Mouse (Mus musculus) embryonic facial prominence, embryonic 13.5 days (tissue): ENCODE results near the gene Ces2c. TPM values are rescaled to one million over a fixed set of nuclear protein-coding genes. Genes with fewer than 3 reads are reported as not detected.
"Not testable (repeated sequence)": the region's sequence is repeated elsewhere in the genome, so short reads cannot be mapped to it uniquely, and the experiment has no call there.

Experiments used
- ATAC-seq: fragments of 200-750 bp; cut with Nextera tagmentation; 2 replicates; pipeline ENCODE4 v1.8.0; 2017; ENCODE audit warnings: low read depth; ENCODE audit not compliant: insufficient number of reproducible peaks, insufficient read depth, low FRiP score, low TSS enrichment
- H3K27ac ChIP-seq: fragments of 300-500 bp; sonication (generic); 2 replicates; pipeline ENCODE4 v1.5.1; 2015; ENCODE audit warnings: moderate library complexity, mild to moderate bottlenecking, inconsistent platforms
- H3K27me3 ChIP-seq: fragments of 300-500 bp; sonication (generic); 2 replicates; pipeline ENCODE4 v1.6.1; 2015; ENCODE audit warnings: mild to moderate bottlenecking, inconsistent platforms
- H3K36me3 ChIP-seq: fragments of 300-500 bp; sonication (generic); 2 replicates; pipeline ENCODE4 v1.6.1; 2015; ENCODE audit warnings: mild to moderate bottlenecking, inconsistent platforms
- H3K4me1 ChIP-seq: fragments of 300-500 bp; sonication (generic); 2 replicates; pipeline ENCODE4 v1.6.1; 2015; ENCODE audit warnings: inconsistent platforms
- H3K4me2 ChIP-seq: fragments of 300-500 bp; sonication (generic); 2 replicates; pipeline ENCODE4 v1.6.1; 2015; ENCODE audit warnings: moderate library complexity, mild to moderate bottlenecking, inconsistent platforms
- H3K4me3 ChIP-seq: fragments of 300-500 bp; sonication (generic); 2 replicates; pipeline ENCODE4 v1.5.1; 2015; ENCODE audit warnings: mild to moderate bottlenecking, inconsistent platforms
- H3K9ac ChIP-seq: fragments of 300-500 bp; sonication (generic); 2 replicates; pipeline ENCODE4 v1.6.1; 2015; ENCODE audit warnings: mild to moderate bottlenecking, inconsistent platforms
- H3K9me3 ChIP-seq: fragments of 300-500 bp; sonication (generic); 2 replicates; pipeline ENCODE4 v1.6.1; 2016; ENCODE audit warnings: inconsistent platforms
- WGBS: fragments of 180-500 bp; shearing (Covaris S2); methylation state at CpG from one replicate; pipeline ENCODE4 v1.1.7; 2015; ENCODE audit warnings: mixed read lengths; 5-methylcytosine and 5-hydroxymethylcytosine counted together
- polyA plus RNA-seq: library from polyadenylated mRNA; unstranded; fragments of >200 nt; fragmentation: Nextera tagmentation; extraction: Ambion mirVana; gene quantifications from 2 replicates; pipeline ENCODE4 v1.2.1, GENCODE M21; 2015

Ces2c gene
- polyA plus RNA-seq, 1 experiment from 2014 or later: not detected

GRCm38 (mm10) chr8:104868876-104869275 lies 22.0 kb downstream of the Ces2c start:
- not testable (repeated sequence) for H3K4me2 ChIP-seq, H3K36me3 ChIP-seq, H3K27ac ChIP-seq, H3K9ac ChIP-seq, H3K9me3 ChIP-seq, H3K4me1 ChIP-seq, H3K27me3 ChIP-seq, ATAC-seq, H3K4me3 ChIP-seq
- no CpG with 5 or more reads among the region's 2 CpGs for WGBS

DNA sequence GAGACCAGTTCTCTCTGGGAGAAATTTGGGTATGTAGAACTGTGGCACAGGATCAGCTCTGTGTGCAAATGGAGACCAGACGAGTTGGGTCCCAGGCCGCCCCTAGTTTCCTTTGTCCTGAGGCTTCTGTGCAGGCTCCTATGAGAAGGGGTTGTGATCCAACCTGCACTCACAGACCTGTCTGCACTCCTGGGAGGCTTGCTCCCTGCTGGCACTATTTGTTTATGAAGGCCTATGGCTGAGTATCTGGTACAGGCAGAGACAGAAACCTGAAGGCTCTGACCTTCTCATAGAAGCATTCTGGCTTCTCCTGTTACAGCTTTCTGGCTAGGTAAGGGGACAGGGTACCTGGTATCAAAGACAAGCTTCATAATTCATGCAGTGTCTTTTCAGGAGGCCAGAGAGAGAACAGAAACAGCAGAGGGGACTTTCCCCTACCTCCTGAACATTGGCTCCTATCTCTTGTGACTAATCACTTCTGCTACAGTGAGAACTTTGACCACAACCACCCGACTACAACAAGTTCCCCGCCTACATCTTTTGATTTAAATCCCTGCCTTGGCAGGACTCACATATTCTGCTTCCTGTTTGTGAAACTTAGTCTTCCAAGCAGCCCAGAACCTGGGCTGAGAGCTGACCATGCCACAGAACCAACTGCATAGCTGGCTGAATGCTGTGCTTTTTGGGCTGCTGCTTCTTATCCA lies 39.5 kb downstream of the Ces2c start:
- not testable (repeated sequence) for H3K27me3 ChIP-seq, H3K4me2 ChIP-seq, H3K4me3 ChIP-seq, ATAC-seq, H3K9me3 ChIP-seq, H3K27ac ChIP-seq, H3K4me1 ChIP-seq, H3K36me3 ChIP-seq, H3K9ac ChIP-seq
- WGBS: no CpG with 5 or more reads among the region's 4 CpGs

- 76% methylated on average over 2 of the region's 2 CpGs for WGBS
- H3K4me2 ChIP-seq: no peak overlapping the region
- H3K4me3 ChIP-seq: no peak overlapping the region
- no peak for ATAC-seq
- H3K36me3 ChIP-seq: no peaks in the 10 kb centered on the region
- H3K27me3 ChIP-seq: no peaks in the 10 kb centered on the region
- H3K27ac ChIP-seq: no peak overlapping the region
- no peak overlapping the region for H3K9ac ChIP-seq
- H3K9me3 ChIP-seq: no peaks in the 10 kb centered on the region
- no peaks in the 10 kb centered on the region for H3K4me1 ChIP-seq
Observed at GRCm38 (mm10) chr8:104901746-104902145, 54.9 kb downstream of the Ces2c start.

Other genes with a start within 250 kb of the Ces2c start
- gene Cdh16, start 222.7 kb upstream of the Ces2c start, polyA plus RNA-seq: not detected in 2 replicates
- 3.4 and 6.1 TPM in 2 replicates for gene Rrad, start 215.7 kb upstream of the Ces2c start, polyA plus RNA-seq
- gene Ciao2b, start 205.1 kb upstream of the Ces2c start, polyA plus RNA-seq: 79.5 and 83.5 TPM in 2 replicates
- 0.91 TPM in 1 of 2 replicates, not detected in the other for gene Ces2a, start 113.1 kb upstream of the Ces2c start, polyA plus RNA-seq
- gene Ces2b, start 15.5 kb upstream of the Ces2c start, polyA plus RNA-seq: 0.22 and 0.31 TPM in 2 replicates
- gene Ces2e, start 79.2 kb downstream of the Ces2c start, polyA plus RNA-seq: 0.13 and 1.2 TPM in 2 replicates
- not detected in 2 replicates for gene Ces2f, start 100.3 kb downstream of the Ces2c start, polyA plus RNA-seq
- 0.37 and 1.1 TPM in 2 replicates for gene Ces2g, start 114.7 kb downstream of the Ces2c start, polyA plus RNA-seq
- not detected in 2 replicates for gene Ces2h, start 153.8 kb downstream of the Ces2c start, polyA plus RNA-seq
- not detected in 2 replicates for gene Ces3a, start 201.5 kb downstream of the Ces2c start, polyA plus RNA-seq
- not detected in 2 replicates for gene Ces3b, start 236.7 kb downstream of the Ces2c start, polyA plus RNA-seq